In genomic region chr17:88508846-88509508, GRCm38 (mm10) we compare ENCODE assay signal across 8 mouse cellular contexts. TPM values are rescaled to one million over a fixed set of nuclear protein-coding genes. Genes with fewer than 3 reads are reported as not detected.
DNase-seq lines count a peak whose midpoint lies in the region; ATAC-seq and TF ChIP-seq lines count a peak whose summit lies in the region.

No protein-coding gene starts in this region.

- peak overlapping the region; percentile 39; the same call in 1 of the 2 replicates for H3K27ac ChIP-seq in layer of hippocampus, adult 2 months
- H3K27ac ChIP-seq in heart, postnatal 0 days (ENCODE audit: low read depth), result no peak overlapping the region
- H3K27ac ChIP-seq in limb, embryonic 10.5 days, result peak overlapping the region; percentile 3; the same call in 1 of the 2 replicates
- H3K27ac ChIP-seq in midbrain, embryonic 15.5 days, result no peak overlapping the region

- no peaks in the 10 kb centered on the region for H3K36me3 ChIP-seq in heart, postnatal 0 days (replicated peaks; ENCODE audit: control insufficient read depth, insufficient read depth, low read length)
- no peaks in the 10 kb centered on the region for H3K36me3 ChIP-seq in limb, embryonic 10.5 days
- H3K36me3 ChIP-seq in midbrain, embryonic 15.5 days (replicated peaks), result no peaks in the 10 kb centered on the region

- TF ChIP-seq EP300 in heart, postnatal 0 days (IDR thresholded peaks at IDR 0.05; ENCODE audit: low read depth), result no peak

- POLR2A ChIA-PET in Patski (lab: Charles Lee), result interaction anchor here (0.8 kb wide), 1 partner anchor 8 kb away, joined by 3 read pairs; no protein-coding TSS in a partner anchor

- WGBS in heart, postnatal 0 days, result 21% methylated on average over 12 of the region's 12 CpGs
- WGBS in limb, embryonic 10.5 days, result 28% methylated on average over 12 of the region's 12 CpGs
- 37% methylated on average over 12 of the region's 12 CpGs for WGBS in midbrain, embryonic 15.5 days

- TF ChIP-seq CTCF in layer of hippocampus, adult 2 months (conservative IDR thresholded peaks at IDR 0.05), result no peak
- no peak for TF ChIP-seq CTCF in Patski (IDR thresholded peaks at IDR 0.05)
- no peak for TF ChIP-seq CTCF in heart, postnatal 0 days (IDR thresholded peaks at IDR 0.05; ENCODE audit: low read depth)

- H3K4me3 ChIP-seq in layer of hippocampus, adult 2 months, result no peak overlapping the region
- H3K4me3 ChIP-seq in heart, postnatal 0 days (ENCODE audit: low read depth, low read length), result peak overlapping the region; percentile 27
- H3K4me3 ChIP-seq in limb, embryonic 10.5 days, result no peak overlapping the region
- no peak overlapping the region for H3K4me3 ChIP-seq in midbrain, embryonic 15.5 days

- H3K4me2 ChIP-seq in heart, postnatal 0 days (ENCODE audit: low read depth, low read length), result peak overlapping the region; percentile 59
- H3K4me2 ChIP-seq in midbrain, embryonic 15.5 days, result peak overlapping the region; percentile 11; the same call in 1 of the 2 replicates

- peak in 1 of 2 experiments; percentile 41 for DNase-seq in layer of hippocampus, adult 2 months (ENCODE audit: low spot score in 2 of 2)
- DNase-seq in layer of hippocampus, adult 18-20 months (ENCODE audit: low spot score in 2 of 2), result no peak
- peak; percentile 30 for DNase-seq in Patski (ENCODE audit: low read depth, low spot score)
- DNase-seq in heart, postnatal 0 days (ENCODE audit: low spot score), result peak; percentile 43
- DNase-seq in limb, embryonic 10.5 days (ENCODE audit: low spot score), result peak; percentile 31
- DNase-seq in urinary bladder, adult 2 months (ENCODE audit: low spot score), result peak; percentile 58

- peak; percentile 89 for ATAC-seq in Patski
- ATAC-seq in common myeloid progenitor, adult 5-6 weeks (replicated peaks; ENCODE audit: low read depth, poor library complexity, severe bottlenecking), result peak; percentile 98
- peak; percentile 80 for ATAC-seq in heart, postnatal 0 days (ENCODE audit: insufficient read depth, low read depth)
- no peak for ATAC-seq in midbrain, embryonic 15.5 days (replicated peaks)

- H3K9me3 ChIP-seq in heart, postnatal 0 days (replicated peaks; ENCODE audit: control insufficient read depth, low read length), result no peaks in the 10 kb centered on the region
- no peaks in the 10 kb centered on the region for H3K9me3 ChIP-seq in limb, embryonic 10.5 days (replicated peaks)
- no peaks in the 10 kb centered on the region for H3K9me3 ChIP-seq in midbrain, embryonic 15.5 days

- H3K9ac ChIP-seq in heart, postnatal 0 days (replicated peaks; ENCODE audit: low read depth, low read length), result 0 out of 2 replicates have a peak overlapping the region, but pooled peaks have one; percentile 40
- H3K9ac ChIP-seq in midbrain, embryonic 15.5 days, result no peak overlapping the region

- H3K27me3 ChIP-seq in Patski, result no peaks in the 10 kb centered on the region
- no peaks in the 10 kb centered on the region for H3K27me3 ChIP-seq in heart, postnatal 0 days (ENCODE audit: control insufficient read depth, insufficient read depth, low read length)
- no peaks in the 10 kb centered on the region for H3K27me3 ChIP-seq in limb, embryonic 10.5 days (ENCODE audit: low read depth, poor library complexity, severe bottlenecking)
- no peaks in the 10 kb centered on the region for H3K27me3 ChIP-seq in midbrain, embryonic 15.5 days (replicated peaks)

- CTCF ChIA-PET in Patski (lab: Charles Lee), result interaction anchor here (1.0 to 5.1 kb wide), 4 partner anchors 10 to 253 kb away, joined by 3 to 31 read pairs (median 3); no protein-coding TSS in a partner anchor

- in situ Hi-C loops in Patski (cut with MboI; ENCODE audit: low pct_unique_long_range_greater_than_20kb), result loop anchor here (5.0 kb wide), 2 partner anchors 67 to 252 kb away; partner anchors contain the start of gene Foxn2

- H3K4me1 ChIP-seq in heart, postnatal 0 days (ENCODE audit: control insufficient read depth, insufficient read depth), result no peaks in the 10 kb centered on the region
- H3K4me1 ChIP-seq in limb, embryonic 10.5 days, result peaks cover 26% of the 10 kb centered on the region
- peaks cover 19% of the 10 kb centered on the region for H3K4me1 ChIP-seq in midbrain, embryonic 15.5 days

RNA-seq across cellular contexts. Expression of gene Ppp1r21, which starts 20.9 kb away (rescaled TPM):
- 10 to 100 TPM; 82.8 to 87.7 TPM for total RNA-seq in layer of hippocampus, adult 2 months (2021)
- total RNA-seq in layer of hippocampus, adult 18-20 months (2021), result 10 to 100 TPM; 80.3 to 81.6 TPM
- polyA plus RNA-seq in Patski (2021), result 40.6 TPM
- 40.4 and 41.8 TPM in 2 replicates for total RNA-seq in common myeloid progenitor, adult 5-6 weeks (2017)
- total RNA-seq in heart, postnatal 0 days (2014; rRNA removed; ENCODE audit: low replicate concordance), result 5.9 and 10.9 TPM in 2 replicates
- polyA plus RNA-seq in heart, postnatal 0 days (2015; fragmentation: Nextera tagmentation; extraction: Ambion mirVana), result 5.8 and 6.6 TPM in 2 replicates
- 14.2 and 15.9 TPM in 2 replicates for polyA plus RNA-seq in limb, embryonic 10.5 days (2016; fragmentation: Nextera tagmentation; extraction: Ambion mirVana)
- 38.3 and 38.5 TPM in 2 replicates for polyA plus RNA-seq in midbrain, embryonic 15.5 days (2015; fragmentation: Nextera tagmentation; extraction: Ambion mirVana)
- 27.1 and 29.7 TPM in 2 replicates for polyA plus RNA-seq in urinary bladder, adult 2 months (2012; rRNA removed)

Comparison
In these comparisons a context has a peak if more than half of its experiments do, and no peak if none do; other contexts are left out.
1. DNase-seq: peak in Patski (single experiment), heart, postnatal 0 days (single experiment), limb, embryonic 10.5 days (single experiment) and urinary bladder, adult 2 months (single experiment); none in layer of hippocampus, adult 18-20 months (0 of 2).
2. H3K27ac ChIP-seq: peak in layer of hippocampus, adult 2 months (single experiment) and limb, embryonic 10.5 days (single experiment); none in heart, postnatal 0 days (single experiment) and midbrain, embryonic 15.5 days (single experiment).